Mouse (Mus musculus): Measurements from ENCODE around the gene Sgms1. TPM values are rescaled to one million over a fixed set of nuclear protein-coding genes. Genes with fewer than 3 reads are reported as not detected.

The Sgms1 gene
- total and polyA plus RNA-seq, 3 experiments, result 27.0 to 62.1 (median 60.5) TPM

DNA sequence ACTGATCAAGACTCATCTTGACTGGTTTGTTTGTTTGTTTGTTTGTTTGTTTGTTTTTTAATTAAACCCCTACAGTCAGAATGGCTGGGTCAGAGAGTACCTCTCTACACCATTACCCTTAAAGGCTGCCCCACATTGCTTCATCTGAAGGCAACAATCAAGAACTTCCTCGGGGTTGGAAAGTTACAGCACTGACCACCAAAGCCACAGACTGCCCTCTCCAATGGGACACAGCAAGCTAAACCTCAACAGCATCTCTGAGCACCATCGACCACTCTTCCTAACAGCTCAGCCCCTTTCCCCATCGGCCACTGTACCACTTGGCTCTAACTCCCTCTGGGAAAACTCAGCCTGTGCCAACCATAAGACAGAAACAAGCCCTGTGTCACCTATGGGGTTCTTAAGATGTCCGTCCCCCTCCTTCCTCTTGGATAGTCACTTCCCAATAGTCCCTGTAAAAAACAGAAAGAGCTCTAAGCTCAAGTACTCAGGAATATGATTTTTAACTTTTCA lies 14.0 kb downstream of the Sgms1 start:
- H3K27ac ChIP-seq, result no peak overlapping the region
- no peak overlapping the region for H3K4me3 ChIP-seq
- DNase-seq, result no peak
- H3K36me3 ChIP-seq (ENCODE audit: control insufficient read depth, insufficient read depth, low read length), result peaks cover 10% of the 10 kb centered on the region
- 0 out of 2 replicates have a peak, but pooled peaks cover 2% of the 10 kb centered on the region for H3K79me2 ChIP-seq (replicated peaks; ENCODE audit: control insufficient read depth, insufficient read depth, low read length)
- 84% methylated on average over 4 of the region's 4 CpGs for WGBS
- no peaks in the 10 kb centered on the region for H3K27me3 ChIP-seq (ENCODE audit: control insufficient read depth, insufficient read depth, low read length)
- TF ChIP-seq CTCF (IDR thresholded peaks at IDR 0.05), result no peak
- no peak for TF ChIP-seq POLR2A (IDR thresholded peaks at IDR 0.05; ENCODE audit: insufficient read depth, low read depth, low read length)
- TF ChIP-seq EP300 (IDR thresholded peaks at IDR 0.05; ENCODE audit: insufficient read depth, low read depth, low read length), result no peak
- intact Hi-C loops (cut with DNase I), result no loop called here
- peaks cover 45% of the 10 kb centered on the region for H3K4me1 ChIP-seq (ENCODE audit: control insufficient read depth, insufficient read depth, low read length)
- no peak overlapping the region for H3K9ac ChIP-seq (ENCODE audit: low read depth, low read length)

DNA sequence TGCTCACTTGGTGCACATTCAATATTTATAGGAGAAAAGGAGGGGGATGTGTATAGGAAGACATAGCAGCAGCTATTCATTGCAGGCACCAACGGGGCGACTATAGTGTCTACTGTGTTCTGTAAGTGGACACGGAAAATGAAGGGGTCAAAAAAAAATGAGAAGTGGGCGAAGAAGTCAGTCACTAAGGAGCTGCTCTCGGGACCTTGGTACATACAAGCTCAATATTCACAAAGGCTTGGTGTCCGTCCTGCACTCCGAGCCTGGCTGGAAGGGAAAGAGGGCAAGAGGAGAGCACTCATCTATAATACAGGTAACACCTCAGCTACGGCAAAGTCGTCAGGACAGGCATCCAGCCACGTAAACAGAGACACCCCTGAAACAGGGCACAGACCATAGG lies 14.8 kb downstream of the Sgms1 start:
- intact Hi-C loops (cut with DNase I), result no loop called here
- H3K4me3 ChIP-seq, result no peak overlapping the region
- peaks cover 44% of the 10 kb centered on the region for H3K4me1 ChIP-seq (ENCODE audit: control insufficient read depth, insufficient read depth, low read length)

DNA sequence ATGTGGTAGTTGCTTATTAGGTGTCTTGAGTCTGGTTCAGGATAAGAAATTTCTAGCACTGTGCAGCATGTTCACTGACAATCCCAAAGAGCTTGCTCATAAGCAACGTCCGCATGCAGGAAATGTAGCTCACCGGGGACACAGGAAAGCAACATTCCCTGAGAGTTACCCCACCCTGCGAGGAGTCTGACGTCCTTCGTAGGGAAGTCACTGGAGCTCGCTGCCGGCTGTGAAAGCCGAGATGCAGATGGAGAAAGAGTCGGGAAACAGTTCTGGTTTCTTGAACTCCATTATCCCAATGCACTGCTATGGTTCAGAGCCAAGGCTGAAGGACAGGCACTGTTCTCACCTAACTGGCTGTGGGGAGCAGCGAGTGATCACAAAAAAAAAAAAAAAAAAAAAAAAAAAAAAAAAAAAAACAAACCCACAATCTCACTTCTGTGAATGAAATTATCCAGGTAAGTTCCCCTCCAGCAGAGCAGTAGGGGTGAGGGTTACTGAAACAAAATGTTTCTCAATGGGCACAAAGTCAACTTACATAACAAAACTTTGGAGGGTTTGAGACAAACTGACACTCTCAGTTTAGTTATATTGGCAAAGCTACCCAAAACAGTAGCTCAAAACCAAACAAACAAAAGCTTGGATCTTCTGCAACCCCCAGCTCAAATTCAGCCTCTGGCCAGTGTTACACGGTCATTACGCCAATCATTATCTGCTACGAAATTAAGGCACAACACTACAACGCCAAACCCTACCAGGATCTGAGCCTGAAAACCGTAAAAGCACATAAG lies 15.5 kb downstream of the Sgms1 start:
- intact Hi-C loops (cut with DNase I), result loop anchor here (2.0 kb wide), 1 partner anchor 13 kb away; no protein-coding TSS in a partner anchor
- Histone ChIP-seq H3K36me3 (ENCODE audit: control insufficient read depth, insufficient read depth, low read length) (peaks cover 10% of the 10 kb centered on the region), H3K79me2 (replicated peaks; ENCODE audit: control insufficient read depth, insufficient read depth, low read length) (0 out of 2 replicates have a peak, but pooled peaks cover 2% of the 10 kb centered on the region), H3K9ac (ENCODE audit: low read depth, low read length) (no peak overlapping the region), H3K27ac (peak overlapping the region; percentile 75), H3K27me3 (ENCODE audit: control insufficient read depth, insufficient read depth, low read length) (no peaks in the 10 kb centered on the region), H3K4me1 (ENCODE audit: control insufficient read depth, insufficient read depth, low read length) (peaks cover 40% of the 10 kb centered on the region), H3K4me3 (peak overlapping the region; percentile 16; the same call in 1 of the 2 replicates)
- WGBS, result 54% methylated on average over 16 of the region's 16 CpGs
- DNase-seq, result peak; percentile 62 to 69
- no peak for TF ChIP-seq CTCF (IDR thresholded peaks at IDR 0.05)
- TF ChIP-seq POLR2A (IDR thresholded peaks at IDR 0.05; ENCODE audit: insufficient read depth, low read depth, low read length), result peak; percentile 50; the same call in 1 of the 2 replicates
- TF ChIP-seq EP300 (IDR thresholded peaks at IDR 0.05; ENCODE audit: insufficient read depth, low read depth, low read length), result peak; percentile 89

More for the DNA sequence above, 14.8 kb downstream of the Sgms1 start:
- Histone ChIP-seq H3K79me2 (replicated peaks; ENCODE audit: control insufficient read depth, insufficient read depth, low read length) (0 out of 2 replicates have a peak, but pooled peaks cover 2% of the 10 kb centered on the region), H3K9ac (ENCODE audit: low read depth, low read length) (no peak overlapping the region), H3K27me3 (ENCODE audit: control insufficient read depth, insufficient read depth, low read length) (no peaks in the 10 kb centered on the region), H3K36me3 (ENCODE audit: control insufficient read depth, insufficient read depth, low read length) (peaks cover 10% of the 10 kb centered on the region), H3K27ac (no peak overlapping the region)
- TF ChIP-seq CTCF (IDR thresholded peaks at IDR 0.05) (no peak), EP300 (IDR thresholded peaks at IDR 0.05; ENCODE audit: insufficient read depth, low read depth, low read length) (no peak), POLR2A (IDR thresholded peaks at IDR 0.05; ENCODE audit: insufficient read depth, low read depth, low read length) (no peak)
- 89% methylated on average over 10 of the region's 10 CpGs for WGBS
- no peak for DNase-seq

DNA sequence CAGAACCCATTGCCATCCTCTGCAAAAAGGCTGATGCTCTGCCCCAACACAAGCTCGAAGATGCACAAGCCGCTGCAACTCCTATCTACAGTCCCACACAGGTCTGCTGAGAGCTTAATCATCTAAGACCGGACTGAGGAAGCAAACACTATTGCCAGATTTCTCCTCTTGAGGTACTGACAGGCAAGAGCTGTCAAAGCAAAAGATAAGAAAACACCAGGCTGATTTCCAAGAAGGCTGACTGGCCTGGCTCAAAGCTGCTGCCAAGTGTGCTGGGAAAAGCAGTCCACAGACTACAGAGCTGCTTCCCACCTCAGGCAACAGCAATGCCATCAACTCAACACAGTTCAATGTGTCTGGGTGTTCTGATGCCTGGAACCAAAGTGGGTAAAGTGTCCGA lies 17.1 kb downstream of the Sgms1 start:
- Histone ChIP-seq H3K27me3 (ENCODE audit: control insufficient read depth, insufficient read depth, low read length) (no peaks in the 10 kb centered on the region), H3K4me3 (no peak overlapping the region), H3K79me2 (replicated peaks; ENCODE audit: control insufficient read depth, insufficient read depth, low read length) (0 out of 2 replicates have a peak, but pooled peaks cover 5% of the 10 kb centered on the region), H3K27ac (peak overlapping the region; percentile 75), H3K36me3 (ENCODE audit: control insufficient read depth, insufficient read depth, low read length) (peaks cover 10% of the 10 kb centered on the region), H3K9ac (ENCODE audit: low read depth, low read length) (no peak overlapping the region; the same call in 1 of the 2 replicates), H3K4me1 (ENCODE audit: control insufficient read depth, insufficient read depth, low read length) (peaks cover 31% of the 10 kb centered on the region)
- intact Hi-C loops (cut with DNase I), result loop anchor here (1.0 to 2.0 kb wide), 2 partner anchors 14 to 26 kb away; no protein-coding TSS in a partner anchor
- peak; percentile 86 for TF ChIP-seq EP300 (IDR thresholded peaks at IDR 0.05; ENCODE audit: insufficient read depth, low read depth, low read length)
- TF ChIP-seq CTCF (IDR thresholded peaks at IDR 0.05), result no peak
- 0 out of 2 replicates have a peak, but pooled peaks have one; percentile 30 for TF ChIP-seq POLR2A (IDR thresholded peaks at IDR 0.05; ENCODE audit: insufficient read depth, low read depth, low read length)
- 10% methylated on average over 4 of the region's 4 CpGs for WGBS
- DNase-seq, result peak; percentile 64 to 83

DNA sequence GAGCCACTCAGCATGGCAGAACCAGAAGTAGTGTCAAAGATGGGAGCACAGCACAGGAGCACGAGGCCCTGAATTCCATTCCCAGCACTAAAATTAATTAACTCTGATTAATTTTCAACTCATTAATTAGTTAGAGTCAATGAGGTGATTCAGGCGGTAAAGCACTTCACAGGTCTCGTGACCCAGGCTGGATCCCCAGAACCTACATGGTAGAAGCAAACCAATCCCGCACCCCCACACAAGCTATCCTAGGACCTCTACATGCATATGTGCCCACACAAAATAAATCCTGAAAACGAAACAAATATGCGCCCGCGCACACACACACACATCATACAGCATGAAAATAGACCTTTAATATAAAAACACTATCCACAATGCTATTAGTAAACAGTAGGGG lies 22.2 kb downstream of the Sgms1 start:
- Histone ChIP-seq H3K4me1 (ENCODE audit: control insufficient read depth, insufficient read depth, low read length) (peaks cover 6% of the 10 kb centered on the region), H3K9ac (ENCODE audit: low read depth, low read length) (no peak overlapping the region), H3K27ac (no peak overlapping the region), H3K4me3 (no peak overlapping the region), H3K36me3 (ENCODE audit: control insufficient read depth, insufficient read depth, low read length) (no peaks in the 10 kb centered on the region; the same call in 1 of the 2 replicates), H3K79me2 (replicated peaks; ENCODE audit: control insufficient read depth, insufficient read depth, low read length) (peaks cover 9% of the 10 kb centered on the region; the same call in 1 of the 2 replicates), H3K27me3 (ENCODE audit: control insufficient read depth, insufficient read depth, low read length) (no peaks in the 10 kb centered on the region)
- WGBS, result 96% methylated on average over 8 of the region's 8 CpGs
- DNase-seq, result peak in 1 of 2 experiments; percentile 10
- TF ChIP-seq CTCF (IDR thresholded peaks at IDR 0.05) (no peak), EP300 (IDR thresholded peaks at IDR 0.05; ENCODE audit: insufficient read depth, low read depth, low read length) (no peak), POLR2A (IDR thresholded peaks at IDR 0.05; ENCODE audit: insufficient read depth, low read depth, low read length) (no peak)
- intact Hi-C loops (cut with DNase I), result no loop called here

Measured in heart, adult 2 months (tissue).